Mouse (Mus musculus) 3134 (cell line): ENCODE measurements around the gene Cxcl5.

Experiments
- DNase-seq: peaks from one replicate; pipeline ENCODE4 v3.0.0-alpha.2; 2011; ENCODE audit warnings: low spot score; ENCODE audit not compliant: insufficient read length; ENCODE audit errors: extremely low read depth

Gene Cxcl5

GRCm38 (mm10) chr5:90759077-90760065, at the start of gene Cxcl5:
Gene Cxcl5, plus strand, starts transcription at chr5:90759360.
- DNase-seq = peak; percentile 71

DNA sequence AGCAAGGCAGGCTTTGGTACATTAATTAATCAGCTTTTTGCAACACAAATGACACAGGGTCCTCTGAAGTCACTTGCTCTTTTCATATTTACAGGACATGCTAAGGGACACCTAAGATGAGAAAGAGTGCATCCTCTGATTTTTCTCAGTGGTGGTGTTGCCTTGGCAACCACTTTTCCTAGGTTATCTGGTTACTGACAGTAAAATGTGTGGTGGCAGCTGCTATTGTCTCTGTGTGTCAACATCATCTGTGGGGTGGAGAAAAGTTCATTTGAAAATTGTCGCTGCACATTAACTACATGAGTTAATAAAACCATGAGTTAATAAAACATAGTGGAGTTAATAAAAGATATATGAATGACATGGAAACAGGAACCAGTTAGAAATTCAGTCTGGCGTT, 47.8 kb upstream of the Cxcl5 start:
- no peak for DNase-seq

- no peak for DNase-seq
Measured at GRCm38 (mm10) chr5:90717937-90718336, 41.2 kb upstream of the Cxcl5 start.

DNA sequence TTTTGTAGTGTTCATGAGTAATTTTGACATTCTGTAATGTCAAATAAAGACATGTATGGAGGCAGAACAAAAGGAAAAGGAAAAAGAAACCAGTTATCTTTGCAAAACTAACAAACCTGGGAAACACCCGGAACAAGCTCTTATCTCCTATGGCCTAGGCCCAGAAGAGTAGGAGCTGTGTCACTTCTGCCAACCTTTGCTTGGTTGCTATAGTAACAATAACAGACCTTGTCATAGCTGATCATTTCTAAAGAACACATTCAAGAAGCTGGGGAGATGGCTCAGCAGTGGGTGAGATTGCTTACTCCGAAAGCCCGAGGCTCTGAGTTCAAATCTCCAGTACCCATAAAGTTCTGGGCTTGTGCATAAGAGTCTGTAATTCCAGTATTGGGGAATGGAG, 36.5 kb upstream of the Cxcl5 start:
- DNase-seq = no peak

GRCm38 (mm10) chr5:90728254-90728653, 30.9 kb upstream of the Cxcl5 start:
- DNase-seq = no peak

DNA sequence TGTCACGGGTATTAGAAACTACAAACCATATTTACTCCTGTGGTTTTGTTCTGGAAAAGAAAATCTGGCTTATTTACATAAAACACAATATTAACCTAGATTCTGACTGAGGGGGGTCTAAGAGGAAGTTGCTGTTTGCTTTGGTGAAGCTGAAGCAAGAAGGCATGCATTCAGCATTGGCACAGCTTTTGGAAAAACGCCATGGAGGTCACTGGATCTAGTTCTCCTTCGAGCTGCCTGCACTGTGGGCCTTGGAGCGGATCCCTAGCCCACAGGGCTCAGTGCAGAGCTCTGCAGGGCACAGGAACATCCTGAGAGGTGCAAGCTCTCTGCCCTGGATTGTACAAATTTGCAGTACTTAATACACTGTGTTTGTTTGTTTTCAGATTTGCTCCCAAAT, 27.7 kb upstream of the Cxcl5 start:
- peak; percentile 36 for DNase-seq

DNA sequence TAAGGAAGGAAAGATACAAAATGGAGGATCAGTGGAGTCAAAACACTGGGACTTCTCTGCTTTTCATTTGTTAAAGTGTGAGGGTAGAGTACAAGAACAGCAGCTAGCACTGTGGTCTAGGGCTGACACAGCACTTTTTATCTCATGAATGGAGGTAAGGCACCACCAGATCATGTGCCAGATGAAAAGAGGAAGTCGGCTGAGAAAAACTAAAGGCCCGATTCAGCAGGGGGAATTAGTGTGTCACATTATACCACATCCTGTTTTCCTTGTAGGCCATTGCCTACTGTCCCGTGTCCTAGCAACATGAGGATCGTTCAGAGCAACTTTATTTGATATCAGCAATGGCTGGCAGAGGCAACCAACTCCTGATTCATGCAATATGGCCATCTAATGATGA, 17.1 kb upstream of the Cxcl5 start:
- peak; percentile 16 for DNase-seq

- DNase-seq = peak; percentile 51
Measured at GRCm38 (mm10) chr5:90753934-90754333, 5.2 kb upstream of the Cxcl5 start.

DNA sequence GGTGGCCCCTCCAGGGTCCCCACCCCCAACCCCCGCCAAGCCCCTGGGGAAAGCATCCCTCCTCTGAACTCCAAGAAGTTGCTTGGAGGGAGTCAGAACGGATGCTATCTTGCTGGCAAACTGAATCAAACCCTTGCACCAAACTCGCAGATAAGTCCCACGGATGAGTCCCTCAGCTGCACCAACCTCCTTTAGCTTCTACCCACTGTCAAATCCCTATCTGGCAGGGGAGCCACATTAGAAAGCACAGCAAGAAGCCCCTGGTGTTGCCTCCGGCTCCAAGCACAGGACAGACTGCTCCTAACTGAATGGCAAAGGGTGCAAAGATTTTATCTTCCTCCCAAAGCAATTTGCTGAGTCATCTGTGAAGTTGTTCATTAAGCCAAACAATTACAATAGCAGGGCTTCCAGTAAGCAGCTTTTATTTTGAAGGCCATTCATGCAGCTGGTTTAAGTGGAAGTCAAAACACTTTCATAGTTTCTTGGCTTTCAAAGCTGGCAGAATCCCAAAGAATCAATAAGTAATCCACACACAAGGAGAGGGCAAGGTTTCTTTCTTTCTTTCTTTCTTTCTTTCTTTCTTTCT, 1.0 kb upstream of the Cxcl5 start:
- DNase-seq = peak; percentile 70

- no peak for DNase-seq
Measured at GRCm38 (mm10) chr5:90760303-90760702, 1.1 kb downstream of the Cxcl5 start.

- no peak for DNase-seq
Measured at GRCm38 (mm10) chr5:90760844-90761243, 1.7 kb downstream of the Cxcl5 start.

DNA sequence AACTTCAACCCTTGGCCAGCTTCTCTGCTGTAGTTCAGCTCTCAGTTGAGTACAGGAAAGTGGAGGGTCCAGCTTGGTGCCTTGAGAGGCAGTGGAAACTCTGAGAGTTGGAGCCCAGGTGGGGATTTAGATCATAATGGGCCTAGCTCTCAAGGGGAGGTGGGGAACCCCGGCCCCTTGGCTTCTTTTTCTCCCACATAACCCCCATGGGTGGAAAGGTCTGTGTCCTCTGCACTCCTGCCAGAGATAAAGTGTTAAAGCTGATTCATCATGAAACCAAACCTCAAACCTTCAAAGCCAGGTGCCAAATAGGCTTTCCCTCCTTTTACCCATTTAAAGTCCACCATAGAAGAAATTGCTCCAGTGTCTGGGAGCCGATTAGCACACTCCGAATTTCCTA, 2.7 kb downstream of the Cxcl5 start:
- DNase-seq = no peak

- peak; percentile 55 for DNase-seq
Measured at GRCm38 (mm10) chr5:90763912-90764665, 4.9 kb downstream of the Cxcl5 start.

DNA sequence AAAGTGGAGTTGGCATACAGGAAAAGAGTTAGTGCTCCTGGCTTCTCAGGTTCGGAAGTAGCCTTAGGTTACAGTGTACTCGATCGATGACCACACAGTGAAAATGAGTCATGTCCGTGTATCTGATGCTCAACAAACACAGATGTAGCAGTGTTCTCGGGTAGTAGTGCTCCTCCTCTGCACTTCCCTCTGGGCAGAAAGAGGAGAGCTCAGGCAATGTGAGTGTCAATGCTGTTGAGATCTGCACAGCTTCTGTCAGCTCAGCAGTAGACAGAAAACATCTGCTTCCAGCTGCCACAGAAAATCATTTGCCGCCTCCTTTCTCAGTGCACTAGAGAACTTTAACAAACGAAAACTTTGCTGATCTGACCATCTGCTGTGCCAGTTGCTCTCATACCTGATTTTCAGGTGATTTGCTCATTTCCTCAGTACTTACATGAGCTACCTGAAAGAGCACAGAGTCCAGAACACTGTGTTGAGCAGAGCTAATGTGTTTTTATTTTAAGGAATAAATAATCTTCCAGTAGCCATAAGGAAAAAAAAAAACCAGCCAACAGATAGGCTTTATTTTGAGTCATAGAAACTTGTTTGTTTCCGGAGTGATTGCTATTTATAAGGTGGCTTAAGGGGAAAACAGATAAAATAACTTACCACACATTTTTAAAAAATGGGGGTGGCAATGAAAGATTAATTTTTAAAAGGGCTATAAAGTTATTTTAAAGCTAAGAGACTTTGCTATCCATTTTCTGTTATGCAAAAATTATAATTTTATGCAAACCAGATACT, 6.9 kb downstream of the Cxcl5 start:
- DNase-seq = peak; percentile 33

- no peak for DNase-seq
Measured at GRCm38 (mm10) chr5:90768218-90768617, 9.1 kb downstream of the Cxcl5 start, which contains the start of gene Ppbp. Gene Ppbp, plus strand, starts transcription at chr5:90768518.

DNA sequence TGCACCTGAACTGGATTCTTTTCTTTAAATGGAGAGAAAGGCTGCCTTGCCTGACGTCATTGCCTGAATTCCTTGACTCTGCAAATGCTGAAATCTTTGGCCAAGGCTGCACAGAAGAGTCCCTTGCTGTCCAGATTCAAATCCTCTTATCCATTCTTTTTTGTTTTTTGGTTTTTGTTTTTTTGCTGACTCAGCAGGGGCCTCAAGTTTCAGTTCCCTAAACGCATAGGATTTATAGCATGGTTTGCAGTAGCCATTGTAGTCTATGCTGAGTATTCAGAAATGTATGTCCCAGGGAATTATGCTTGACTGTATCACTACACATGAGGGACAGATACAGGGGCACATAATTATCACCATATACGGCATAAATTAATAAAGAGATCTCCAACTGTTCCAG, 12.2 kb downstream of the Cxcl5 start:
- DNase-seq = no peak

DNA sequence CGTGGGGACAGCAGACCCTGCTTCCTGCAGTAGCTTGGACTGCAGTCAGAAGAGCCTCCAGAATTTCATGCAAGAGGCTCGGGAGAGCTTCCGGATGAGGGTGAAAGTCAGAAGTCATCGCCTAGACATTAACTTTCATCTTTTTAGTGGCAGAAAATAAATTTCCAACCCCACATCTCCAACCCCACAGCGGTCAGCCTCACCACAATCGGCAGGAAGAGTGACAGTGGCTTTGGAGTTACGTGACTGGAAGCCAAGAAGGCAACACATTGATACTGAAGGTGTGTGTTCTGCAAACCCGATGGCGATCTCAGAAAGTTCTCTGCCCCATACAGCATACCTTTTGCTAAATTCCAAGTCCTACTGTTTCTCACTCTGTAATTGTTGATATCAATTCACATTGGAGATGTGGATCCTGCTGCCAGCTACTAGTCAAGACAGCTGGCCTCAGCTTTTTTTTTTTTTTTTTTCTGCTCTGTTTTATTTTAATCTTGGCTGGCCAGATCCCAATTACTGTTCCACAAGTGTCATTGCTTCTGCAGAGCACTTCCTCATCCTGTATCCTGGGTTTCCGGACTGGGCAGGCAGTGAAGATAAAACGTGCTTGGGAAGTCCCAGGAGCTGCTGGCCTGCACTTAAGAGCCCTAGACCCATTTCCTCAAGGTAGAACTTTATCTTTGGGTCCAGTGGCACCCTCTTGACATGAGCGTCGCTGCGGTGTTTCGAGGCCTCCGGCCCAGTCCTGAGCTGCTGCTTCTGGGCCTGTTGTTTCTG, 12.9 kb downstream of the Cxcl5 start, which contains the start of gene Pf4:
Gene Pf4, plus strand, starts transcription at position 556 of the 774 bp plus-strand sequence.
- no peak for DNase-seq

DNA sequence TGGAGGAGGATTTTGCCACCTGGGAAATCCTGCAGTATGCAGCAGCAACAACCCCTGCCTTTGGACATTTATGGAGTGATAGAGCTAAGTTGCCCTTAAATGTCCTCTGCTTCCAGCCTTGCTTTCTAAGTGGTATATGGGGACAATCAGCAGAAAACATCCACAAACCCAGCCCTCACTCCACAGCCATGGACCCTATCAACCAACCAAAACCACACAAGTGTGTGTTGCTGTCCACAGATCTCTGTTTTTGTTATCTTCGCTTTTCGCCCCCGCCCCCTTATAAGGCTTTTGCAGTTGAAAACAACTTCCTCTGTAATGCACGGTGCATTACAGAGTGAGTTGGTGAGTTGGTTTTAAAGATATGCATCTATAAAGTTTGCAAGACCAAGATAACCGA, 16.4 kb downstream of the Cxcl5 start:
- no peak for DNase-seq

GRCm38 (mm10) chr5:90777621-90778020, 18.5 kb downstream of the Cxcl5 start:
- DNase-seq = no peak

- no peak for DNase-seq
Measured at GRCm38 (mm10) chr5:90778856-90779255, 19.7 kb downstream of the Cxcl5 start.
